Mouse (Mus musculus) bone marrow, adult 2 months (tissue): Measurements from ENCODE around the gene Apc2.

Experiments
- CTCF ChIP-seq: fragments of 200-500 bp; IDR thresholded peaks from 2 replicates; pipeline ENCODE4 v1.5.1; 2011; ENCODE audit warnings: low read length, control low read depth; ENCODE audit not compliant: control insufficient read depth, insufficient read depth
- POLR2A ChIP-seq: fragments of 200-500 bp; IDR thresholded peaks from 2 replicates; pipeline ENCODE4 v1.6.1; 2011; ENCODE audit warnings: low read depth, mild to moderate bottlenecking, control low read depth, low read length, borderline replicate concordance; ENCODE audit not compliant: control insufficient read depth

DNA sequence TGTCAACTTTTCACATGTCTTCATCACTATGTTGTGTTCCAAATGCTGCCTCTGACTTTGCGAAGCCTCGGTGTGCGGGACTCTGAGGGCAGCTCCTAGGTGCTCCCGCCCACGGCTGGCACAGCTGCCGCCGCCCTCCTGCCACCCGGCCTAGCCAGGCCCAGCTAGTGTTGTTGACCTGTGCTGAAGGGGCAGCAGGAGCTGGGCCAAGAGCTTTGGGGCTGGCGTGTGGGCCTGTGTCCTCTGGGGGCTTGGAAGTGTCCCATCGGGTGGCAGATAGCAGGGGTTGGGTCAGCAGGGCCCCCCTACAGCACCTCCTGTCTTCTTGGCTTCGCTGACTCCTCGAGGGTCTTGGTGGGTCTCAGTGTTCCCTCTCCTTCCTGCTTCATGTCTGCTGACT, 16.5 kb upstream of the Apc2 start:
- no peak for TF ChIP-seq POLR2A
- TF ChIP-seq CTCF, result no peak
